Mouse (Mus musculus) R1 (cell line): Measurements from ENCODE around the gene Acbd6.
A peak's percentile ranks its signal among the peaks of the same experiment; 100 is the strongest.

Experiments
- DNase-seq: peaks from one replicate; pipeline ENCODE4 v3.0.0-alpha.2; 2018; ENCODE audit warnings: low read depth, low spot score

Gene Acbd6

GRCm38 (mm10) chr1:155646345-155647307 lies 88.7 kb downstream of the Acbd6 start:
- peak; percentile 63 for DNase-seq

GRCm38 (mm10) chr1:155650121-155650846 lies 92.4 kb downstream of the Acbd6 start:
- no peak for DNase-seq

GRCm38 (mm10) chr1:155654961-155655360 lies 97.0 kb downstream of the Acbd6 start:
- DNase-seq, result peak; percentile 13

- DNase-seq, result no peak
These were observed 98.4 kb downstream of the Acbd6 start for GRCm38 (mm10) chr1:155656321-155656720.

GRCm38 (mm10) chr1:155663994-155664393 lies 106.1 kb downstream of the Acbd6 start:
- no peak for DNase-seq

- DNase-seq, result no peak
These were observed 117.7 kb downstream of the Acbd6 start for GRCm38 (mm10) chr1:155675570-155675969.

- DNase-seq, result no peak
These were observed 123.3 kb downstream of the Acbd6 start for GRCm38 (mm10) chr1:155681116-155681799.

GRCm38 (mm10) chr1:155686816-155687215 lies 128.9 kb downstream of the Acbd6 start:
- no peak for DNase-seq

GRCm38 (mm10) chr1:155689141-155689540 lies 131.2 kb downstream of the Acbd6 start:
- DNase-seq, result no peak

GRCm38 (mm10) chr1:155689558-155689957 lies 131.6 kb downstream of the Acbd6 start:
- no peak for DNase-seq

GRCm38 (mm10) chr1:155692230-155692629 lies 134.3 kb downstream of the Acbd6 start:
- DNase-seq, result no peak

- DNase-seq, result no peak
These were observed 135.1 kb downstream of the Acbd6 start for GRCm38 (mm10) chr1:155693026-155693425.

GRCm38 (mm10) chr1:155693443-155693842 lies 135.5 kb downstream of the Acbd6 start:
- no peak for DNase-seq

- DNase-seq, result no peak
These were observed 140.6 kb downstream of the Acbd6 start for GRCm38 (mm10) chr1:155698373-155699159.

GRCm38 (mm10) chr1:155700886-155701285 lies 143.0 kb downstream of the Acbd6 start:
- DNase-seq, result no peak

GRCm38 (mm10) chr1:155703191-155703680 lies 145.3 kb downstream of the Acbd6 start:
- no peak for DNase-seq

GRCm38 (mm10) chr1:155704182-155704581 lies 146.3 kb downstream of the Acbd6 start:
- no peak for DNase-seq

- no peak for DNase-seq
These were observed 155.4 kb downstream of the Acbd6 start for GRCm38 (mm10) chr1:155713306-155713705.

GRCm38 (mm10) chr1:155715366-155715765 lies 157.4 kb downstream of the Acbd6 start:
- DNase-seq, result no peak

GRCm38 (mm10) chr1:155717301-155717700 lies 159.4 kb downstream of the Acbd6 start:
- DNase-seq, result peak; percentile 51

- DNase-seq, result no peak
These were observed 160.9 kb downstream of the Acbd6 start for GRCm38 (mm10) chr1:155718851-155719250.
